Mouse (Mus musculus): ENCODE results near the gene Hs1bp3. TPM values are rescaled to one million over a fixed set of nuclear protein-coding genes. Genes with fewer than 3 reads are reported as not detected.

Hs1bp3 gene
- polyA plus RNA-seq, 1 experiment from 2014 or later: 3.7 TPM

- 69% methylated on average over 15 of the region's 15 CpGs for WGBS (ENCODE audit: insufficient replicate concordance)
- Histone ChIP-seq H3K9ac (no peak overlapping the region), H3K9me3 (replicated peaks) (0 out of 2 replicates have a peak, but pooled peaks cover 2% of the 10 kb centered on the region), H3K4me2 (no peak overlapping the region), H3K4me3 (replicated peaks) (no peak overlapping the region), H3K27ac (no peak overlapping the region), H3K27me3 (peaks cover 20% of the 10 kb centered on the region), H3K4me1 (replicated peaks) (no peaks in the 10 kb centered on the region), H3K36me3 (no peaks in the 10 kb centered on the region)
- ATAC-seq (ENCODE audit: low read depth) (no peak), DNase-seq (no peak)
Measured at GRCm38 (mm10) chr12:8291157-8291853, 21.9 kb upstream of the Hs1bp3 start.

DNA sequence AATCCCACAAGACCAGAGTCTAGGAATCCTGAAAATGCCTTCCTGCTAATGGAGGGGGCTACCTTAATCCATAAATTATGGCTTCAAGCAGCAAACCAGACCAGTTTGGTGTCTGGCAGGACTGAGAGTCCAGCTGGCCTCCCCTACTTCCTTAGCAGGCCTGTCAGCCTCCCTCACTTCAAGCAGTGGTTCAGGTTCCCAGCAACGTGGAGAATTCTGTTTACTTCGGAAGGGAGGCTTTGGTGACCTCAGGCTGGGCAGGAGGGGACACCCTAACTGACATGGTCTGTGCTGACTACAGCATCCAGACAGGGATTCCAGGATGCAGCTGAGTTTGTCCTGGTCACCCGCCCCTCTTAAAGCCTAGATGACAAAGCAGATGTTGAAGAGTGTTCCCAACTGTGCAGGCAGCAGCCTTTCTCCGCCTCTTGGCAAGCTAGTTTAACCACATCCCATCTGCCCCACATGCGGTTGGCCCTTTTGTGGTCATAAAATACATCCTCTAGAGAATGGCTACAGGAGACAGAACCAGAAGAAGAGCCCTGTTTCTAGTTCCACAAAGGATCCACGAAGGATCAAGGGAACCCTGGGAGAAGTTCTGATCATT, 17.8 kb upstream of the Hs1bp3 start:
- H3K27ac ChIP-seq: no peak overlapping the region
- H3K27me3 ChIP-seq: peaks cover 59% of the 10 kb centered on the region
- H3K9ac ChIP-seq: no peak overlapping the region
- DNase-seq: no peak
- WGBS (ENCODE audit: insufficient replicate concordance): 13% methylated on average over 6 of the region's 6 CpGs
- H3K4me3 ChIP-seq (replicated peaks): no peak overlapping the region
- H3K9me3 ChIP-seq (replicated peaks): no peaks in the 10 kb centered on the region
- H3K4me1 ChIP-seq (replicated peaks): no peaks in the 10 kb centered on the region
- no peaks in the 10 kb centered on the region for H3K36me3 ChIP-seq
- ATAC-seq (ENCODE audit: low read depth): no peak
- H3K4me2 ChIP-seq: no peak overlapping the region

DNA sequence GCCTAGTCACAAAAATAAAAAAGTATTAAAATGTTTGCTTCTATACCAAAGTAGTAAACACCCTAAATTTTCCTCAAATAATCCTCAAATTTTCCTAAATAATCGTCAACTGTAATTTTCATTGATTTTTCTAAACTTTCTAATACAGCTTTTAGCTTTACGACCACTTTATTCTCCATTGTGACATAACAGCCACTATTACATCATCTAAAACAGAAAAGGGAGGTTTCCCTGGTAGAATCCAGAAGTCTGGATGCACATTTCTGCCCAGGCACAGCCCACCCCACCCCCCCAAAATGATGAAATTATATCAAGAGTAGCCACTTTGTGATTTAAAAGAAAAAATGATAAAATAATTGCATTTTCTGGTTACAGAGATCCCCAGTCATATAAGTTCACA, 17.1 kb upstream of the Hs1bp3 start:
- WGBS (ENCODE audit: insufficient replicate concordance): 46% methylated on average over 2 of the region's 2 CpGs
- H3K9ac ChIP-seq: no peak overlapping the region
- DNase-seq (no peak), ATAC-seq (ENCODE audit: low read depth) (no peak)
- no peaks in the 10 kb centered on the region for H3K36me3 ChIP-seq
- no peak overlapping the region for H3K27ac ChIP-seq
- no peak overlapping the region for H3K4me2 ChIP-seq
- no peaks in the 10 kb centered on the region for H3K4me1 ChIP-seq (replicated peaks)
- H3K27me3 ChIP-seq: peaks cover 67% of the 10 kb centered on the region
- H3K4me3 ChIP-seq (replicated peaks): no peak overlapping the region
- no peaks in the 10 kb centered on the region for H3K9me3 ChIP-seq (replicated peaks)

- WGBS (ENCODE audit: insufficient replicate concordance): 9% methylated on average over 34 of the region's 34 CpGs
- no peak for ATAC-seq (ENCODE audit: low read depth)
- Histone ChIP-seq H3K4me2 (peak overlapping the region; percentile 51), H3K27ac (no peak overlapping the region), H3K4me3 (replicated peaks) (peak overlapping the region; percentile 39), H3K27me3 (peaks cover 82% of the 10 kb centered on the region), H3K9me3 (replicated peaks) (no peaks in the 10 kb centered on the region), H3K36me3 (no peaks in the 10 kb centered on the region), H3K4me1 (replicated peaks) (peaks cover 5% of the 10 kb centered on the region; the same call in 1 of the 2 replicates), H3K9ac (no peak overlapping the region)
- no peak for DNase-seq
Measured at GRCm38 (mm10) chr12:8297586-8298214, 15.5 kb upstream of the Hs1bp3 start.

GRCm38 (mm10) chr12:8298361-8299142, 14.7 kb upstream of the Hs1bp3 start:
- peak overlapping the region; percentile 51 for H3K4me2 ChIP-seq
- peak overlapping the region; percentile 39 for H3K4me3 ChIP-seq (replicated peaks)
- ATAC-seq (ENCODE audit: low read depth): 0 out of 2 replicates have a peak, but pooled peaks have one; percentile 7
- H3K9ac ChIP-seq: no peak overlapping the region
- peaks cover 5% of the 10 kb centered on the region; the same call in 1 of the 2 replicates for H3K4me1 ChIP-seq (replicated peaks)
- H3K27ac ChIP-seq: no peak overlapping the region
- no peak for DNase-seq
- H3K27me3 ChIP-seq: peaks cover 91% of the 10 kb centered on the region
- H3K9me3 ChIP-seq (replicated peaks): no peaks in the 10 kb centered on the region
- no peaks in the 10 kb centered on the region for H3K36me3 ChIP-seq
- 4% methylated on average over 69 of the region's 85 CpGs for WGBS (ENCODE audit: insufficient replicate concordance)

DNA sequence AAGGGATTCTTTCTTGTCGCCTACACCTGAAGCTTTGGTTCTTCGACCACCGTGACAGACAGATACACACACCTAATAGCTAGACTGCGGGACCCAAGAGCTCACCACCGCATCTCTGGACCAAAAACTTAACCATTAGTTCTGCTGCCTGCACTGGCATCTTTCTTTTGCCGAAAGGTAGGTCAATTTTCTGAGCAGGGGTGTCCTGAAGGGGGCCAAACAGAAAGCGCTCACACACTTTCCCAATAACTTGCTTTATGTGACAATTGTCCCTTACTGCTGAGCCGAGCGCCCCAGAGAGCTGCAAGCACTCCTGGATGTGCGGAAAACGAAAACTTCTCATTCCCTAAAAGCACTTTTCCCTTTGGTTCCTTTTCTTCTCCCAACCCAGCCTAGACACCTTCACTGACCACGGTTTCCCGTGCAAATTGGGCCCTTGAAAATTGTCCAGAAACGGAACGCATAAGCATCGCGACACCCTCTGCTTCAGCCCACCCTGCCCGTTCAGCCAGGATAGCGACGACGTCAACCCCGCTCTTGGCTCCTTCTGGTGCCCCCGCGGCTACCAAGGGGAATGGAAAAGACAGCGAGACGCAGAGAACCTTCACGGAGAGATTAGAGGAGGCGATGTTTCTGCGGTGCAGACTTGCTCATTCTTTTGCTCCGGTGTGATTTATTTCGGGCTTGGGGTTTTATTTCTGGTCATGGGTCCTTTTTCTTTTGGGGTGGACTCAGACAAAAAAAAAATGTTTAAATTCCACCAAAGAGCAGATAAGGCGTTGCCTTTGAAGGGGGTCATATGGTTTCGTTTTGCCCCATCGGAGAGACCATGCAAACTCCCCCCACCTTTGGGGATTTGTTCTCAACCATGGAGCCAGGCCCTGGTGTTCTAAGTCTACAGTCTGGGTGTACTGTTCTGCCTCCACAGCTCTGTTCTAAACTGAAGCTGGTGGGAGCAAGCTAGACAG, 13.8 kb upstream of the Hs1bp3 start:
- no peaks in the 10 kb centered on the region for H3K9me3 ChIP-seq (replicated peaks)
- H3K4me3 ChIP-seq (replicated peaks): peak overlapping the region; percentile 39; the same call in 1 of the 2 replicates
- no peak overlapping the region for H3K9ac ChIP-seq
- H3K4me1 ChIP-seq (replicated peaks): peaks cover 5% of the 10 kb centered on the region; the same call in 1 of the 2 replicates
- H3K4me2 ChIP-seq: no peak overlapping the region
- H3K27me3 ChIP-seq: peaks cover 95% of the 10 kb centered on the region
- no peaks in the 10 kb centered on the region for H3K36me3 ChIP-seq
- no peak overlapping the region for H3K27ac ChIP-seq
- no peak for ATAC-seq (ENCODE audit: low read depth)
- 11% methylated on average over 34 of the region's 34 CpGs for WGBS (ENCODE audit: insufficient replicate concordance)
- DNase-seq: no peak

DNA sequence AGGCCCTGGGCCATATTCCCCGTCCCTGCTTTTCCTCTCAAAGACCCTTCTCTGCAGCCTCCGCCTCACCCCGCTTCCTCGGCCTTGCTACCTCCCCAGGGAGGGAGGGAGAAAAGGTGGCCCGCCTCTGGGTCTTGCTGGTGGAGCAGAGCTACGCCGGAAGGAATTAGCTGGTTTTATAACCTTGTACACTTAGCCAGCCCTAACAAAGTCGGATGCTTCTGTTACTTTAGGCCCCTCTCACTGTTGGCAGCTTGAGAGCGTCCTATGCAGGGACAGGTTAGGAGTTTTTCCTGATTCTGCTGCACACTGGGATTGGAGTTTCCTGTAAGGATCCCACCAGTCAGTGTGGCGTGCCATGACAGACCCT, 13.1 kb upstream of the Hs1bp3 start:
- Histone ChIP-seq H3K36me3 (no peaks in the 10 kb centered on the region), H3K27me3 (peaks cover 93% of the 10 kb centered on the region), H3K4me3 (replicated peaks) (no peak overlapping the region), H3K9ac (no peak overlapping the region), H3K4me1 (replicated peaks) (peaks cover 5% of the 10 kb centered on the region; the same call in 1 of the 2 replicates), H3K27ac (no peak overlapping the region), H3K4me2 (no peak overlapping the region), H3K9me3 (replicated peaks) (no peaks in the 10 kb centered on the region)
- DNase-seq: no peak
- no peak for ATAC-seq (ENCODE audit: low read depth)
- 23% methylated on average over 10 of the region's 10 CpGs for WGBS (ENCODE audit: insufficient replicate concordance)

- Histone ChIP-seq H3K27me3 (peaks cover 93% of the 10 kb centered on the region), H3K4me2 (no peak overlapping the region), H3K36me3 (no peaks in the 10 kb centered on the region), H3K4me1 (replicated peaks) (peaks cover 5% of the 10 kb centered on the region; the same call in 1 of the 2 replicates), H3K4me3 (replicated peaks) (no peak overlapping the region), H3K27ac (no peak overlapping the region), H3K9me3 (replicated peaks) (no peaks in the 10 kb centered on the region), H3K9ac (no peak overlapping the region)
- ATAC-seq (ENCODE audit: low read depth) (no peak), DNase-seq (no peak)
- 32% methylated on average over 5 of the region's 5 CpGs for WGBS (ENCODE audit: insufficient replicate concordance)
Measured at GRCm38 (mm10) chr12:8300521-8300920, 12.7 kb upstream of the Hs1bp3 start.

DNA sequence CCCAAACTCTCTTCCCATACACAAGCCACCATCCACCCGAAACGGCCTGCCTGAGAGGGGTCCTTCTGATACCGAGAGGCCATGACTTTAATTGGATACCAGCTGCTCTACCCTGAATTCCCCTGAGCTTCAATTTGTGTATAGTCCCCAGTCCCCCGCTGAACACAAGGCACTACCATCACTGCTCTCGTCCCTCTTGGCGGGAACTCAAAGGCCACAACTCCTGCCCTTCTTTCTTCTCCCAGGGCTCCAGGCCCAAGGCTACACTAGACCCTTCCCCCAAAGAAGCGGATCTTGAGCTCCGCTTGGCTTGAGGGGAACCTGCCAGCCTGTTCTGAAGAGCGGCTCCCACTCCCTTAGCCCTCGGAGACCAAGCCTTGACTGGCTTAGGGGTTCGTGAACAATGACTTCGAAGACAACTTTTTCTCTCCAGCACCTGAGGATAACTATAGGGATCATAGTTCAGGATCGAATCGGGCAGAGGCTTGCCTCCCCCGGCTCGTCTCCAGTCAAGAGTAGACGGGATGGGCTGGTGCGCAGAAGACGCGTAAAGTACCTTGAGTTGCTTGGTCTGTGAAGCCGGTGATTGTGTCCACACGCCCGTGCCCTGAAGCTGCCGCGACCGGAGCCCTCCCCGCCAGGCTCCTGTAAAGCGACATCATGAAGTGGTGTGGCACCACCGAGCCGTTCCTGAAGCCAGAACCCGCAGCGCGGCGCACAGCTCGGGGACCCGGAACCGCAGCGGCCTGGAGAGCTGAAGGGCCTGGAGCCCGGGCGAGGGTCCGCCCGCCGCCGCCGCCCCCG, 12.0 kb upstream of the Hs1bp3 start:
- Histone ChIP-seq H3K9ac (no peak overlapping the region), H3K4me1 (replicated peaks) (peaks cover 5% of the 10 kb centered on the region; the same call in 1 of the 2 replicates), H3K4me3 (replicated peaks) (peak overlapping the region; percentile 40), H3K9me3 (replicated peaks) (no peaks in the 10 kb centered on the region), H3K36me3 (no peaks in the 10 kb centered on the region), H3K4me2 (peak overlapping the region; percentile 55), H3K27ac (no peak overlapping the region), H3K27me3 (peaks cover 95% of the 10 kb centered on the region)
- WGBS (ENCODE audit: insufficient replicate concordance): 8% methylated on average over 41 of the region's 46 CpGs
- ATAC-seq (ENCODE audit: low read depth): no peak
- DNase-seq: no peak

Data from liver, embryonic 13.5 days (tissue).